Mouse (Mus musculus) WW6 (cell line): Measurements from ENCODE around the gene Gm20517.
A peak's percentile ranks its signal among the peaks of the same experiment; 100 is the strongest.
"Not testable (repeated sequence)": the region's sequence is repeated elsewhere in the genome, so short reads cannot be mapped to it uniquely, and the experiment has no call there.

Experiments used
- DNase-seq: peaks from one replicate; pipeline ENCODE4 v3.0.0-alpha.2; 2013; ENCODE audit warnings: low read depth, low spot score

Gm20517 gene

DNA sequence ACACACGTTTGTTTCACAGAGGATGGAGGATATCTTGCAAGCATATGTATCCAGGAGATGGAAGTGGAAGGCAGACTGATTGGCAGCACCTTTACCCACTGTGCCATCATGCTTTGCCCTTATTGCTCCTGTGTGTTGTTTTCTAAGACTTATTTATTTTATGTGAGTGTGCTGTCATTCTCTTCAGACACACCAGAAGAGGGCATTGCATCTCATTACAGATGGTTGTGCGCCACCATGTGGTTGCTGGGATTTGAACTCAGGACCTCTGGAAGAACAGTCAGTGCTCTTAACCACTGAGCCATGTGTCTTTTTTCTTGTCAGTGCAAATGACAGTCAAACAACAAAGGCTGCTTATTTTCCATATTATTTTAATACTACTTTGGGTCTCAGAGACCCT is 16.4 kb downstream of the Gm20517 start:
- no peak for DNase-seq

DNA sequence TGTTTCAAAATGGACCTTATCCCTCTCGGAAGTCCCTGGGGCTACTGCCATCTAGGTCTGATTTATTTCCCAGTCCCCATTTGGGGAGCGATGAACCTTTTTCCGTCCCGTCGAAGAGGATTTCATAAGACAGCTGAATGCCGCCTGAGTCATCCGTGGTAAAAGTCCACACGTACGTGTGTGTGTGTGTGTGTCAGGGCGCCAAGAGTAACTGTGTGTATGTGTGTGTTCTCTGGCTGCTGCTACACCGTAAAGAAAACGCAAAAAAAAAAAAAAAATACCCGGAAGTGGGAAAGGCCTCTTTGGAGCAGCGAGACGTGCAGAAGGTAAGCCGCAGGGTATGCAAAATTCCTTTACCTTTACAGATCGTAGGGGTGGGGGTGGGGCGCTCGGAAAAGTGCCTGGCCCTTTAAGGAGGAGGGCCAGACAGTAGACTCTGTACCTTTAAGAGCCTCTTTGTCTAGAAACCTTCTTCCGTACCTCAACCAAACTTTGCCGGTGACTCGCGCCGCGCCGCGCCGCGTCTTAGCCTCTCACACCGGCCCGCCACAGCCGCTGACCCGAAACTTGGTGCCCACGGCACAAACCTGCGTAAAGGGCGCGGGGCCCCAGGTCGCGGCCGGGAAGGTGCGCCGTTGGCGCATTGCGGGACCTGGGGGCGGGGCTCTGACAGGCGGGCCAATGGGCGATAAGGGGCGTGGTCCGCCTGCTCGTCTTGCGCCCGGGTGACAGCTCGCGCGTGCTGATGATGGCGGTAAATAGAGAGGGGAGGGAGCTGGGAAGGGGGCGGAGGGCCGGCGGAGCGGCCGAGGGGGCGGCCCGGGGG is 17.7 kb downstream of the Gm20517 start:
- peak; percentile 90 for DNase-seq

DNA sequence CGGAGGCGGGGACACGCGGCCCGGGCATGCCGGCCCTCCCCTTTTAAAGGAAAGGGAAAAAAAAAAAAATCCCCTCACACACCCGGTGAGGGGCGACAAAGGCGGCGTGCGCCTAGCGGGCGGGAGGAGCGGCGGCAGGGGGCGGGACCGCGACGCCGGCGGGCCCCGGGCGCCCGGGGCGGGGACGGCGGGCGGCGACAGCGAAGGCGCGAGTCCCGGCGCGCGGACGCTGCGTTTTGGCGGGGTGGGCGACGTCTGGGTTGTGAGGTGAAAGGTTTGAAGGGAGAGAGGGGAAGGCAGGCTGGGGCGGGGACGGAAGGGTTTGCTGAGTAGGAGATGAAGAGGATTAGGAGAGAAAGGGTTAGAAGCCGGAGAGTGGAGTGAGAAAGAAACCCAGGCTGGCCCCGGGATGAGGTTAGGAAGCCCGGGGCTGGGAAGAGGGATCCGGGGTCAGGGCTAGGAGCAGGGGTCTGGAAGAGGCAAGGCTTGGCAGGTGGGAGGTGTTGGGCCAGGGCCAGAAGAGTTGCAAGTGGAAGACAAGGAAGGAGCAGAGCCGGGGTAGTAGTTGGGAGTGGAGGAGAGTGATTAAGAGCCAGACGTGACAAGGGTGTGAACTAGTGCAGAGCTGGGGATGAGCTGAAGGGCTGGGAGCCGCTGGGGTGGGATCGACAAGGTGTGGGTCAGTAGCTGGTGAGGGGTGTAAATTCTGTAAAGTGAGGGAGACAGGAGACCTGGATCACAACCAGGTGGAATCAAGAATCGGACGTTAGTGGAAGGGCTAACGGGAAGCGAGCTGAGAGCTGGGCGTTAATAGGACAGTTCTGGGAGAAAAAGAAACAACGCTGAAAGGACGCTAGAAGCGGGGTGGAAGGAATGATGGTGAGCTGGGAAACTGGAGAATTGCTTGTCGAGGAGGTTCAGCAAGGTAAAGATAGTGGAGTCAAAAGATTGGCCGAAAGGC is 18.6 kb downstream of the Gm20517 start:
- DNase-seq: no peak

DNA sequence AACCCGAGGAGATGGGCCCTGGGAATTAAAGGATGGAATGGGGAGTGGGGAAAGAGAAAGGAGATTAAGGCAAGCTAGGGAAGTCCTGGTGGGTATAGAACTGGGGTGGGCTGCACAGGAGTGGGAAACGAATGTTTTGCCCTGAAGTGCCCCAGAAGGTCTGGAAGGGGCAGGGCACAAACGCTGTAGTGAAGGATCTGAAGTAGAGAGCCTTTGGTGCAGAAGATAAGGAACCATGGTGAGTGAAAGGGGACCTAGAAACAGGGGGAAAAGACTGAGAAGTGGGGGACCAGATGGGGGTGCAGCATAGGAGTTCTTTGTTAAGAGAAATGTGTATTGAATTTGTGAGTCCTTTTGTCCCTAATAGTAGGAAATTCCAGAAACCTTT is 19.3 kb downstream of the Gm20517 start, which contains the start of gene Usp49:
Gene Usp49 (plus strand): TSS at position 13 of the 388 bp plus-strand sequence.
- DNase-seq: no peak

DNA sequence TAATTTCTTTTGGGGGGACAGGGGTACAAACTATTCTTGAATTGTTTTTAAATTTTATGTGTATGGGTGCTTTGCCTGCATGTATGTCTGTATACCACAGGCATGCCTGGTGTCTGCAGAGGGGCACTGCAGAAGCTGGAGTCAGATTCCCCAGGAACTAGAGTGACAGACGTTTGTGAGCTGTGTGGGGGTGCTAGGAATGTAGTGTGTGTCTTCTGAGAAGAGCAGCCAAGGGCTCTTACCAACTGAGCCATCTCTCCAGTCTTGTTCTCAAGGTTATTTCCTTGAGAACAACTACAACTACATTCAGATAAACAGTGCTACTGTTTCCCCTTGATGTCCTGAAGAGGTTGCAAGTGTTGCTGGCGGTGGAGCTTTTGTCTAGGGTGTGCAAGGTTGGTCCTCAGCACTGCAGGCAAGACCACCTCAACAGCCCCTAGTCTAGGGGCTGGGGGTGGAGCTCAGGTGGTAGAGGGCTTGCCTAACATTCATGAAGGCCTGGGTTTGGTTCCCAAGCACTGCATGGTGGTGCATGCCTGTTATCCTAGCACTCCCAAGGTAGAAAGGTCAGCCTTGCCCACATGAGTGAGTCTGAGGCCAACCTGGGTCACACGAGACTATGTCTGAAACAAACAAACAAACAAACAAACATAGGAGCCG is 20.9 kb downstream of the Gm20517 start:
- DNase-seq: no peak

DNA sequence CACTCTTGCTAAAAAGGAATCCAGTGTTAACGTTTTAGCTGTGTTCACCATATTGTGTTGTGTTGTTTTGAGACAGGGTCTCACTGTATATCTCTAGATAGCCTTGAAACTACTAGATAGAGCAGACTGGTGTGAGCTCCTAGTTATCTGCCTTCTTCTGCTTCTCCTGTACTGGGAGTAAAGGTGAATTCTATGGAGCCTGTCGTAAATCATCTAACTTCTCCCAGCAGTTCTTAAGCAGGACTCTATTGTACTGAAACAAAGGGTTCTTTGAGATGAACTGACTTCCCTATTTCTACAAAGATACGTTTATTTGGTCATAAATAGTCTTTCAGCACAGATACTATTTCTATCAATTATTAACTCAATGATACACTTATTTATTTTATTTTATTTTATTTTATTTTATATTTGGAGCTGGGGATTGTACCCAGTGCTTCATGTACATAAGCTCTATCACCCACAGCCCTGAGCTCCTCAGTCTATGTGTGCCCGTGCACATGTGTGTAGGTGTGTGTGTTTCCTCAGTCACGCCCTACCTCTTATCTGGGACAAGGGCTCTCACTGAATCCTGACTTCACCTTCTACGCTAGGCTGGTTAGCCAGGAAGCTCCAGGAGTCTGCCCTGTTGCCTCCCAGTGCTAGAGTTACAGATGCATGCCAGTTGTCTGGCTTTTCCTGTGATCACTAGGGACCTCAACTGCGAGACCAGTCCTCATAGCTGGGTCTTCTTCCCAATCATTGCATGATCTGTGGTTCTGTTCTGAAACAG is 22.8 kb downstream of the Gm20517 start:
- DNase-seq: no peak

DNA sequence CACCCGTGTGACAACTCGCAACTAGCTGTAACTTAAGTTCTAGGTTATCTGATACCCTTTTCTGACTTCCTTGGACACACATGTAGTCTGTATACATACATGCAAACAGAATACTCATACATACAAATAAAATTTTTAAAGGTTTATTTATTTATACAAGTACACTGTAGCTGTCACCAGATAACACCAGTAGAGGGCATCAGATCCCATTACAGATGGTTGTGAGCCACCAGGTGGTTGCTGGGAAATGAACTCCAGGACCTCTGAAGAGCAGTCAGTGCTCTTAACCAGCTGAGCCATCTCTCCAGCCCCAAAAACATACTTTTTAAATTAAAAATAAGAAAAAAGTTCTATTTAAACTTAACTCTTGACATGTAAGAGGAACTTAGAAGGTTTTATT is 31.6 kb downstream of the Gm20517 start:
- DNase-seq: no peak

DNA sequence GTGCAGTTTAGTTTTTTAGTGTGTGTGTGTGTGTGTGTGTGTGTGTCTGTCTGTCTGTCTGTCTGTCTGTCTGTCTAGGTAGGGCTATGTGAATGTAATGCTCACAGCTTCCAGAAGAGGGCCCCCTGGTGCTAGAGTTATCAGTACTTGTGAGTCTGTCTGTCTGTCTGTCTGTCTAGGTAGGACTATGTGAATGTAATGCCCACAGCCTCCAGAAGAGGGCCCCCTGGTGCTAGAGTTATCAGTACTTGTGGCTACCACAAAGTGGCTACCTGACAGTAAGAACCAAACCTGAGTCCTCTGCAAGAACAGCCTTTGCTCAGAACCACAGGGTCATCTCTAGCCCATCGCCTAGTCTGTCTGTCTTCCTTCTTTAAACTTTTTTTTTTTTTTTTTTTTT is 35.3 kb downstream of the Gm20517 start:
- peak; percentile 70 for DNase-seq

DNA sequence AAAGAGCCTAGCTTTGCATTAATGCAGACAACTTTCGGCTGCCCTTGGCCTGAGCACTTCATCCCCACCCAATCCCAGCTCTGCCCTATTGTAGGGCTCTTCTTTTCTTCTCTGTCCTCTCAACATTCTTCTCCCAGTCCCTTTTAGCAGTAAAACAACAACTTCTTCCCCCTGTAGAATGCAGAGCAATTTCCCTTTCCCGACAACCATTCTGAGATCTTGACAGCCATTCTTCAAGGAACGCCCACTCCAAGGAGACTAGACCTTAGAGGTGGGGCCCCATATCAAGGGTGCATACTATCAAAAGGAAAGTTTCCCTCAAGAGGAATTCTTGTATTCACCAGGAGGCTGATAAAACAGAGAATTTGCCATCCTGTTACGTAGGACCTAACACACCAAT is 37.6 kb downstream of the Gm20517 start:
- DNase-seq: no peak

DNA sequence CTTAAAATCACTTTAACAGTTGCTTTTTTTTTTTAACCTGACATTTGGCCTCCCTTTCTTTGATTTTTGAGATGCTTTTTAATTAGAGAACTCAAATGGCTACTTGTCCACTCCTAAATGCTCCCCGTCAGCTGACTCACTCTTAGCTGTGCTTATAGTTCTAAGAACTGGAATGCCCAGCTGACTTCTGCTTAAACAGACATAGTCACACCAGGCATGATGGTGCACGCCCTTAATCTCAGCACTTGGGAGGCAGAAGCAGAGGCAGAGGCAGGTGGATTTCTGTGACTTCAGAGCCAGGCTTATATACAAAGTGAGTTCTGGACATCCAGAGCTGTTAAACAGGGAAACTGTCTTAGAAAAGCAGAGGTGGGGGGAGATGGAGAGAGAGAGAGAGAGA is 40.6 kb downstream of the Gm20517 start:
- DNase-seq: no peak

DNA sequence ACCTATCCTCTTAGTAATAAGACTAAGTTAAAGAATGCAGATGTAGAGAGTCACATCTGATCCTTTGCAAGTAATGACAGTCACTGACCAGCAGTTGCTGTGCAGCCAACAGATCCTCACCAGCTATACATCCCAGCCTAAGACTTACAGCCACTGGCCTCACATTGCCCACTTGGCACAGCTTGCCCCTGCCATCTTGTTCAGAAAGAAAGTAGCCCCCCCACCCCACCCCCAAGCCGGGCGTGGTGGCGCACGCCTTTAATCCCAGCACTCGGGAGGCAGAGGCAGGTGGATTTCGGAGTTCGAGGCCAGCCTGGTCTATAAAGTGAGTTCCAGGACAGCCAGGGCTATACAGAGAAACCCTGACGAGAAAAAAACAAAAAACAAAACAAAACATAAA is 43.0 kb downstream of the Gm20517 start:
- DNase-seq: not testable (repeated sequence)

DNA sequence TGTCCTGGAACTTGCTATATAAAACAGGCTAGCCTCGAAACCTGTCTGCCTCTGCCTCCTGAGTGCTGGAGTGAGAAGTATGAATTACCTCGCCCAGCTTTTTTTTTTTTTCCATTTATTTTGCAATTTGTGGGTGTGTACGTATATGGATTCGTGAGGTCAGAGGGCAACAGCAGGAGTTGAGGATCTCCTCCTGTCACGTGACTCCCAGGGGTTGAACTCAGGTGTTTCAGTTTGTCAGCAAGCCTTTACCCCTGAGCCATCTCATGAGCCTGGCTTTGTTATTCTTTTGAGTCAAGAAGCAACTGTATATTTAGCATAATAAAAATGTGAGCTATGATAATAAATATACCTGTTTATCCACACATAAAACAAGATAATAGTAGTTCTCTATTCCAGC is 44.3 kb downstream of the Gm20517 start:
- no peak for DNase-seq

DNA sequence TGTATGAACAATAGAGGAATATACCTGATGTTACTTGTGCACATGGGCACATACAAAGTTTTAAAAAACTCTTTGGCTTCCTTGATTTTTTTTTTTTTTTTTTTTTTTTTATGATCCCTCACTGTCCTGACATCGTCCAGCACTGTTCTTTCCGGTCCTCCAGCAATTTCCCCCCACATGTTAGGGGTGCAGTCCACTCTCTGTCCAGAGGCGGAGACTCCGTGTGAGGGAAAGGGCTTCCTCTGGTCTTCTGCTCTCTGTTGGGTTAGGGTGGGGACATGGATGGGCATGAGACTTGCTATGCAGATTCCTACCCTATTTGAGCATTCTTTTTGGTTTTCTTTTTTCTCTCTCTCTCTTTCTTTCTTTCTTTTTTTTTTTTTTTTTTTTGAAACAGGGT is 46.5 kb downstream of the Gm20517 start:
- DNase-seq: no peak

DNA sequence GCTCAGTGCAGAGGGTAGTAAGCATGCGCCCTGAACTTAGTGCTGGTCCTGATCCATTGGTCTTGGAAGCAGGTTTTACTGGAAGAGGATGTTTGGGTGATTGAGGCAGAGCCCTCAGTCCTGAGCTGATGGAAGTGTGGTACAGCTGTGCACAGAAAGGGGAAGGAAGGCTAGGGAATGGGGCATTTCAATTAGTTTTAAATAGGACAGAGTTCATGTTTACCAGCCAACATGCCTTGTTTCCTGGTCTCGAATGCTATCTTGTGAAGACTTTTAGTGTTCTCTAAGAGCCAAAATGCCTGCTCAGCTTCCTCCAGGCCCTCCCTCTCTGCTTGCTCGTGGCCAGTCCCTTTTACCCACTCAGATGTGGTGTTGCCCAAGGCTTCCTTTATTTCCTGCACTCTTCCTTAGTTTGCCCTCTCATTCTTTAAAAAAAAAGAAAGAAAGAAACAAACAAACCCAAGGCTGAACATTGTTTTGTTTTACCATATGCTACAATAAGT is 47.4 kb downstream of the Gm20517 start:
- no peak for DNase-seq

DNA sequence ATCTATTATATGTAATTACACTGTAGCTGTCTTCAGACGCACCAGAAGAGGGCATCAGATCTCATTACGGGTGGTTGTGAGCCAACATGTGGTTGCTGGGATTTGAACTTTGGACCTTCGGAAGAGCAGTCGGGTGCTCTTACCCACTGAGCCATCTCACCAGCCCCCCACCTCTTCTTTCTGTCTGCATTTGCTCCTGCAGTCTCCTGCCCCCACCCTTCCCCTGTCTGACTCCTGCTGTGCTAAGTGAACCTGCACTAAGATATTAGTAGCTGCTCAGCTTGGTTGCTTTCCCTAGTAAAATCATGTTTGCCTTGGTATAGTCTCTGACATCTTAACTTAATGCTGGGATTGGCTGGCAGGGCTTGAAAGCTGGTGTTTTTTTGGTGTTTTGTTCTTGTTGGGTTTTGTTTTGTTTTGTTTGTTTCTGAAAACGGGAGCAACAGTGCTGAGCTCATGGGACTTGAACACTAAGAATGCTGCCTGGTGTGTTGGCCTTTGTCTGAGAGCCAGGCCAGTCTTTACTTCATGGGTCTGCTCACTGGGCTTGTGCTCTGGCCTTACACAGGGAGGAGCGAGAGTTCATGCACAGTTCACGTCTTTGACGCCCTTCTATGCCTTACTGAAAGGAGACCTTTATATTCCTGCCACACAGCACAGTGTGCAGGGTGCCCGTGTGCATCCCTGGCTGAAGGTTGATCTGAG is 51.8 kb downstream of the Gm20517 start:
- no peak for DNase-seq

DNA sequence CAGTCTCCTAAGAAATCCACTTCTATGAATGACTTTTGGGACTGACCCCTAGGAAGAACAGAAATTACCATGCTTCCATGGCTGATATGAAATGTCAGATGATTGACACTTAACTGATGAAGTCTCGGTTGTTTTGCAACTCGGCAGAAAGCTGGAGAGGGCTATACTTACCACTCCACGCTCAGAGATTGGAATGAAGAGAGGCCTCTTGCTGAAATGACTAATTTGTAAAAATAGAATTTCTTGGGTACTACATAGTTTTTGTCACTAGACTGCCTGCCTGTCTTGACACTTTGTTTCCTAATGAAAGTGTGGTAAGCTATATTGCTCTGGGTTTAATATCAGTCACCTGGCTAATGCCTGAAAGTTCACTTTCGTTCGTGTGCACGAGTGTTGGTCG is 53.1 kb downstream of the Gm20517 start:
- no peak for DNase-seq

DNA sequence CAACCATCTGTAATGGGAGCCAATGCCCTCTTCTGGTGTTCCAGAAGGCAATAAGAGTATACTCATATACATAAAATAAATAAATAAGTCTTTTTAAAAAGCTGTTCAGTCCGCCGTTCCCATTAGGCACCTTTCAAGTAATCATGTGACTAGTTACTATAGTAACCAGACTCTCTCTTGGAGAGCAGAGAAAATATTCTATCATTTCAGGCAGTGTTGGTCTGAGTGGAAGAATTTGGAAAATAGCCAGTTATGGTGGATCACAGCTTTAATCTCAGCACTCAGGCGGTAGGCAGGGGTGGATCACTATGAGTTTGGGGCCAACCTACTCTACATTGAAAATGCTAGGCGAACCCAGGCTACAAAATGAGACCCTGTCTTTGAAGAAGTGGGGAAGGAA is 57.8 kb downstream of the Gm20517 start:
- DNase-seq: no peak

DNA sequence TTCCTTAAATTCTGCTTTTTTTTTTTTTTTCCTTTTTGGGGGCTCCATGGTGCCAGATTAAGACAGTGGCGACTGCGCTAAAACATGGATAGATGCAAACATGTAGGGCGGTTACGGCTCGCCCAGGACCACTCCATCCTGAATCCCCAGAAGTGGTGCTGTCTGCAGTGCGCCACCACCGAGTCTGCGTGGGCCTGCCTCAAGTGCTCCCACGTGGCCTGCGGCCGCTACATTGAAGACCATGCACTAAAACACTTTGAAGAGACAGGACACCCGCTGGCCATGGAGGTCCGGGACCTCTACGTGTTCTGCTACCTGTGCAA is 60.6 kb downstream of the Gm20517 start:
- no peak for DNase-seq

DNA sequence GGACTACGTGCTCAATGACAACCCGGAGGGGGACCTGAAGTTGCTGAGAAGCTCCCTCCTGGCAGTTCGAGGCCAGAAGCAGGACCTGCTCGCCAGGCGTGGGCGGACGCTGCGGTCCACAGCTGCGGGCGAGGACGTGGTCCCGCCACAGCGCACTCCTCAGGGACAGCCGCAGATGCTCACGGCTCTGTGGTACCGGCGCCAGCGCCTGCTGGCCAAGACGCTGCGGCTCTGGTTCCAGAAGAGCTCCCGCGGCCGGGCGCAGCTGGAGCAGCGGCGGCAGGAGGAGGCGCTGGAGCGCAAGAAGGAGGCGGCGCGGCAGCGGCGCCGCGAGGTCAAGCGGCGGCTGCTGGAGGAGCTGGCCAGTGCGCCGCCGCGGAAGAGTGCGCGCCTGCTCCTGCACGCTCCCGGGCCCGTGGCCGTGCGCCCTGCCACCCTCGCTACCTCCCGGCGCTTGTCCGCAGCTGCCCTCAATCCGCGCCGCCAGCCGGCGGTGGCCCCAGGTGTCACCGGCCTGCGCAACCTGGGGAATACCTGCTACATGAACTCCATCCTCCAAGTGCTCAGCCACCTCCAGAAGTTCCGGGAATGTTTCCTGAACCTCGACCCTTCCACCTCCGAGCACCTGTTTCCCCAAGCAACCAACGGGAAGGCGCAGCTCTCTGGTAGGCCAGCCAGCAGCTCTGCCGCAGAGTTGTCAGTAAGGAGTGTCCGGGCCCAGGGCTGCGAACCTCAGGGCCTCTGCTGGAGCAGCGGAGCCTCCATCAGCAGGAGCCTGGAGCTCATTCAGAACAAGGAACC is 61.1 kb downstream of the Gm20517 start:
- peak; percentile 49 for DNase-seq

DNA sequence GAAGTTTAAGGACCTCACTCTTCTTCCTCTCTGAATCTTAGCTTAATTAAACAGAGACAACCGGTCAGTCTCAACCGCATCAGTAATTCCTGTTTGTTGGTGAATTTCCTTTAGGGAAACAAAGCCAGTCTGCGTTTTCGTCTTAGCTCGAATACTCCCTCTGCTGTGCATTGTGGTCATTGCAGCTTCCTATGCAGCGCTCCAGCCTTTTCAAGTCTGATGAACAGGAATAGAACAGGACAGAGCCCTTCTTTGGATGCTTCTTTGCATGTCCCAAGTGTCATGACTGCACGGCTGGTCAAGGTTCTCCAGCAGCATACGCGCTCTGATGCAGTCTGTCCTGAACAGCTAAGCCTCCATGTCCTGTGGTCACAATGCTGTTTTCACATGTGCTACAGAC is 65.2 kb downstream of the Gm20517 start:
- DNase-seq: no peak
